Mouse (Mus musculus): ENCODE measurements at regions not wholly inside any gene's neighbourhood (a gene's known extent, or its start where the extent isn't known, plus 50 kb on each side); places are given as distances from the start of the nearest gene placed in this dataset.
A peak's percentile ranks its signal among the peaks of the same experiment; 100 is the strongest.

DNA sequence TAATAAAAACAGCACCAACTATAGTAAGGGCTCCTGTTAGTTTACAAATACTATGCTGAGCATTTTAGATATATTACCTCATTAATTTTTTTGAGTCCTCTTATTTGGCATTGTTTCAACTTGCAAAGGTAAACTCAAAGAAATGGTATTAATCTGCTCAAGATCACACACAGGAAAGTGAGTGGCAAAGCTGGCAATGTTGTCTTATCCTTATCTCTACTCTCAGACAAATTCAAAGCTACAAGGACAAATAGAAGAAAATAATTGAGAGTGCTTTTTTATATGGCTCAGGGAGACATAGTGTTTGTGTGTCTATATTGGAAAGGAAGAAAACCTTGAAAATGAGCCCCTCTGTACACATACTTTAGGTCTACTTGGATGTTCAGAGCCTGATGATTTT, 411.9 kb upstream of the Mgat4c start:
- Histone ChIP-seq H3K9me3 (ENCODE audit: low read depth, low read length) (no peaks in the 10 kb centered on the region), H3K4me3 (ENCODE audit: low read depth, low read length) (no peak overlapping the region), H3K4me1 (ENCODE audit: insufficient read depth) (no peaks in the 10 kb centered on the region), H3K4me2 (no peak overlapping the region), H3K27me3 (ENCODE audit: insufficient read depth, low read length) (no peaks in the 10 kb centered on the region), H3K27ac (ENCODE audit: low read depth) (no peak overlapping the region), H3K9ac (no peak overlapping the region), H3K36me3 (ENCODE audit: insufficient read depth) (no peaks in the 10 kb centered on the region)
- DNase-seq = no peak
- no peak for TF ChIP-seq CTCF (IDR thresholded peaks at IDR 0.05; ENCODE audit: low read depth)
- ATAC-seq (ENCODE audit: insufficient read depth) = no peak

DNA sequence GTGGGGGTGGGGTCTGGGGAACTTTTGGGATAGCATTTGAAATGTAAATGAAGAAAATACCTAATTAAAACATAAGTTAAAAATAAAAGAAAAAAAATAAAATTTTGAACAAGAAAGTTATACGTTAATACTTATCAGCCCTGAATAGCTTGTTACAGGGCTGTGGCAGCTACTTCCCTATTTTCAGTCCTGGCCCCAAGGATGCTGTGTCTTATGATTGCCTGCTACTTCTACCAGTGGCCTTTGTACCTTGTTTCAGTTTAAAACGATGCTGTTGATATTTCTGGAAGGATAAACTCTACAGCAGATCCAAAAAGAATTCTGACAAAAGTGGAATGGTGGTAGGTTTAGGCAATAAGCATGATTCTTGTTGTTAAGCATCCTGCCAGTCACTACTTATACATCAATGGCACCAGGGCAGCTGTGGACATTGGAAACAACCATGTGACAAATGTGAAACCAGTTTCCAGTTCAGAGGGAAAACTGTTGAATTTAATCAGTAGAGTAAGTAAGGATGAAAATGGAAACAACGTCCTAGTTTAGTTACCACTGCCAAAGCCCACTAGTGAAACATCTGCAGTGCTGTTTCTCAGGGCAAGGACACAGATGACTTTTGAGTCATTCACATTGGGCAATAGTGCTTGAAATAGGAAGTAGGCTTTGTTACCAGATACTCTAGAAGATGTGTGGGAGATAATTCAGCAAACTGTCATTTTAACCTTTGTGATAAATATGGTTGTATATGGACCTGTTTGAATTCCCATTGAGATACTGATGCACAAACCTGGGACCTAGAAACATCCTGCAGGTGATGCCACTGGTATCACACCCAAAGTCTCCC, 409.6 kb upstream of the Mgat4c start:
- no peak overlapping the region for H3K4me3 ChIP-seq (ENCODE audit: low read depth, low read length)
- H3K9ac ChIP-seq = no peak overlapping the region
- no peaks in the 10 kb centered on the region for H3K36me3 ChIP-seq (ENCODE audit: insufficient read depth)
- H3K27ac ChIP-seq (ENCODE audit: low read depth) = no peak overlapping the region
- DNase-seq = no peak
- no peak overlapping the region for H3K4me2 ChIP-seq
- H3K27me3 ChIP-seq (ENCODE audit: insufficient read depth, low read length) = no peaks in the 10 kb centered on the region
- H3K4me1 ChIP-seq (ENCODE audit: insufficient read depth) = no peaks in the 10 kb centered on the region
- no peaks in the 10 kb centered on the region for H3K9me3 ChIP-seq (ENCODE audit: low read depth, low read length)
- 83% methylated on average over 3 of the region's 3 CpGs for WGBS
- ATAC-seq (ENCODE audit: insufficient read depth) = no peak
- TF ChIP-seq CTCF (IDR thresholded peaks at IDR 0.05; ENCODE audit: low read depth) = no peak

DNA sequence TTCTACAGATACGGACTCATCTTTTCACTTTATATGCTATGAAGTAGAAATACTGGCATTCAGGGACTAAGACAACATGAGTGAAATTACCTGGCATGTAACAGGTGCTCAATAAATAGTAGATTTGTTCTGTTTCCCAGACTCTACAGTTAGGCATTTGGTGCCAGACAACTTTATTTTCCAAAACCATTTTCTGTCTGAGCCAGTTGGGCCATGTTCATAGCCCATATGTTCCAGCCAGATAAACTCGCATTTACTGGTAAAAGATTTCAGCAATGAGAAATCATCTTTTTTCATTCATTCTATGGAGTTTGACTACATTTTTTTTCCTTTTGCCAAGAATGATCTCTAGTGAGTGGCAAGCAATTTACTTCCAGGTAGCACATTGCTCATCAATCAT, 393.2 kb upstream of the Mgat4c start:
- Histone ChIP-seq H3K4me1 (ENCODE audit: insufficient read depth) (no peaks in the 10 kb centered on the region), H3K4me3 (ENCODE audit: low read depth, low read length) (no peak overlapping the region), H3K9me3 (ENCODE audit: low read depth, low read length) (no peaks in the 10 kb centered on the region), H3K9ac (no peak overlapping the region), H3K36me3 (ENCODE audit: insufficient read depth) (no peaks in the 10 kb centered on the region), H3K27ac (ENCODE audit: low read depth) (no peak overlapping the region), H3K27me3 (ENCODE audit: insufficient read depth, low read length) (no peaks in the 10 kb centered on the region), H3K4me2 (no peak overlapping the region)
- ATAC-seq (ENCODE audit: insufficient read depth) (no peak), DNase-seq (no peak)
- WGBS = 94% methylated on average over 2 of the region's 2 CpGs
- TF ChIP-seq CTCF (IDR thresholded peaks at IDR 0.05; ENCODE audit: low read depth) = no peak

GRCm38 (mm10) chr10:101302138-101302780, 379.0 kb upstream of the Mgat4c start:
- H3K9me3 ChIP-seq (ENCODE audit: low read depth, low read length) = no peaks in the 10 kb centered on the region
- no peaks in the 10 kb centered on the region for H3K4me1 ChIP-seq (ENCODE audit: insufficient read depth)
- H3K27ac ChIP-seq (ENCODE audit: low read depth) = no peak overlapping the region
- no peak overlapping the region for H3K4me2 ChIP-seq
- ATAC-seq (ENCODE audit: insufficient read depth) = no peak
- WGBS = 59% methylated on average over 2 of the region's 2 CpGs
- H3K4me3 ChIP-seq (ENCODE audit: low read depth, low read length) = no peak overlapping the region
- no peaks in the 10 kb centered on the region for H3K27me3 ChIP-seq (ENCODE audit: insufficient read depth, low read length)
- no peaks in the 10 kb centered on the region for H3K36me3 ChIP-seq (ENCODE audit: insufficient read depth)
- H3K9ac ChIP-seq = no peak overlapping the region
- DNase-seq = no peak
- no peak for TF ChIP-seq CTCF (IDR thresholded peaks at IDR 0.05; ENCODE audit: low read depth)

DNA sequence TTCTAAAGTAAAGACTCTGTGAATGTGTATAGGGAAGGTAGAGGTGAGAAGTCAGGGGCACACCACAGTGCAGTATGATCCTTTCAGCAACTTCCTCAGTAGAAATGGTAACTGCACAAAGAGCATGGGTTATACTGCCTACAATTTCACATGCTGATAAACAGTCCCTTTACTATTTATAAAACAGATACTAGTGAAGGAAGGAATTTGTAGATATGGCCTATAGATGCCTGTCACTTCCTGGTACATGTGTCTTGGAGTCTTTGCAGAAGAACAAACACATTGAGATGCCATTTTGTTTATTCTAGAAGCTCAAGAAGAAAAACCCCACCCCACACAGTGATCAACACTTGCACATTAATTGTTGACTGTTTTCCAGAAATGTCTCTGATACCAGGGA, 377.2 kb upstream of the Mgat4c start:
- H3K4me1 ChIP-seq (ENCODE audit: insufficient read depth) = no peaks in the 10 kb centered on the region
- ATAC-seq (ENCODE audit: insufficient read depth) = no peak
- H3K27ac ChIP-seq (ENCODE audit: low read depth) = no peak overlapping the region
- no peak overlapping the region for H3K4me2 ChIP-seq
- no peak overlapping the region for H3K4me3 ChIP-seq (ENCODE audit: low read depth, low read length)
- no peaks in the 10 kb centered on the region for H3K36me3 ChIP-seq (ENCODE audit: insufficient read depth)
- no peaks in the 10 kb centered on the region for H3K9me3 ChIP-seq (ENCODE audit: low read depth, low read length)
- no peak for DNase-seq
- H3K9ac ChIP-seq = no peak overlapping the region
- no peaks in the 10 kb centered on the region for H3K27me3 ChIP-seq (ENCODE audit: insufficient read depth, low read length)
- TF ChIP-seq CTCF (IDR thresholded peaks at IDR 0.05; ENCODE audit: low read depth) = no peak

GRCm38 (mm10) chr10:101316659-101317338, 364.5 kb upstream of the Mgat4c start:
- Histone ChIP-seq H3K9ac (no peak overlapping the region), H3K4me2 (no peak overlapping the region), H3K27ac (ENCODE audit: low read depth) (no peak overlapping the region), H3K27me3 (ENCODE audit: insufficient read depth, low read length) (no peaks in the 10 kb centered on the region), H3K4me3 (ENCODE audit: low read depth, low read length) (no peak overlapping the region), H3K9me3 (ENCODE audit: low read depth, low read length) (no peaks in the 10 kb centered on the region), H3K4me1 (ENCODE audit: insufficient read depth) (no peaks in the 10 kb centered on the region), H3K36me3 (ENCODE audit: insufficient read depth) (no peaks in the 10 kb centered on the region)
- 72% methylated on average over 3 of the region's 3 CpGs for WGBS
- TF ChIP-seq CTCF (IDR thresholded peaks at IDR 0.05; ENCODE audit: low read depth) = no peak
- DNase-seq (peak; percentile 17), ATAC-seq (ENCODE audit: insufficient read depth) (no peak)

GRCm38 (mm10) chr10:101321080-101321717, 360.1 kb upstream of the Mgat4c start:
- ATAC-seq (ENCODE audit: insufficient read depth) (no peak), DNase-seq (no peak)
- no peaks in the 10 kb centered on the region for H3K9me3 ChIP-seq (ENCODE audit: low read depth, low read length)
- no peak for TF ChIP-seq CTCF (IDR thresholded peaks at IDR 0.05; ENCODE audit: low read depth)
- H3K27ac ChIP-seq (ENCODE audit: low read depth) = no peak overlapping the region
- no peaks in the 10 kb centered on the region for H3K27me3 ChIP-seq (ENCODE audit: insufficient read depth, low read length)
- H3K36me3 ChIP-seq (ENCODE audit: insufficient read depth) = no peaks in the 10 kb centered on the region
- no peak overlapping the region for H3K9ac ChIP-seq
- no peak overlapping the region for H3K4me3 ChIP-seq (ENCODE audit: low read depth, low read length)
- no peak overlapping the region for H3K4me2 ChIP-seq
- no peaks in the 10 kb centered on the region for H3K4me1 ChIP-seq (ENCODE audit: insufficient read depth)
- 63% methylated on average over 4 of the region's 4 CpGs for WGBS
